Mouse (Mus musculus): ENCODE results near the gene Gpr119. TPM values are rescaled to one million over a fixed set of nuclear protein-coding genes. Genes with fewer than 3 reads are reported as not detected.

The Gpr119 gene
- 2.3 TPM for polyA plus RNA-seq (2014; fragmentation: Illumina TruSeq; extraction: RNeasy Lipid Tissue Mini Kit (QIAGEN cat#74804); ENCODE audit: low read depth, low replicate concordance)

DNA sequence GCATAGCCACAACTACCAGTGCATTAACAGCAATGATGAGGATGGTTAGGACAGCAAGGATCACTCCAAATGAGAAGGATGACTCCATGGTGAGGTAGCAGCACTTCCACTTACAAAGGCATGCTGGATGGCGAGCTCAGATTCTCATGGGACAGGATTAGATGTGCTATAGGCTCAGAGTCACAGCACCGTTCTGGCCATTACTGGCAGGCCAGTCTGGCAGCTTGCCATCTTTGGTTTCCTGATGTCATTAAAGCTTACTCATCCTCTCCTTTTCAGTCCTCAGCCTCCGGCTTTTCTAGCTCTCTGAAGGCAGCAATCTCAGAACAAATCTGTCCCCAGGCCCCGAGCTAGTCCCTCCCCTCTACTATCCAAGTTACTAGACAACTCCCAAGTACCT, at the start of gene Gpr119:
TSS of gene Gpr119 (minus strand) at position 308 of the 400 bp plus-strand sequence.

DNA sequence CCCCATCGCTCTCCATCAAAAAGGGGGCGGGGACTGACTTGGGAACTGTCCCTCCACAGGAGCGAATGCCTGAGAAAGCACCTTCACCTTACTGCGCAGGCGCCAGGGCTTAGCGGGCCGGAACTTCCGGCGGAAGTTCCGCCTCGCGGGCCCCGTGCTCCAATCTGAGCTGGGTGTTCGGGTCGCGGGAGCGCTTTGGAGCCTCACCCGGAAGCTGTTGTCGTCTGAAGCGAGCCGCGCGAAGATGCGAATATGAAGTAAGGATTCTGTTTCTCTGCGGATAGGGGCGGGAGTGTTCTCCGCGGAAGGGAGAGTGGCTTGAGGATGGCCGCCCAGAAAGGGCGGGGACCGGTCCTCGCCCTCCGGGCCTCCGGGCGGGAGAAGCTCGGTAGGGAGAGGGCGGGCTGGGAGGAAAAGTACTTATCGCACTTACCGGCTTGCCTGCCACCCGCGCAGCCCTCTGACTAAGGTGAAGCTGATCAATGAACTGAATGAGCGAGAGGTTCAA, 20.6 kb upstream of the Gpr119 start, which contains the start of gene Rbmx2:
TSS of gene Rbmx2 (plus strand) at position 141 of the 508 bp plus-strand sequence.

DNA sequence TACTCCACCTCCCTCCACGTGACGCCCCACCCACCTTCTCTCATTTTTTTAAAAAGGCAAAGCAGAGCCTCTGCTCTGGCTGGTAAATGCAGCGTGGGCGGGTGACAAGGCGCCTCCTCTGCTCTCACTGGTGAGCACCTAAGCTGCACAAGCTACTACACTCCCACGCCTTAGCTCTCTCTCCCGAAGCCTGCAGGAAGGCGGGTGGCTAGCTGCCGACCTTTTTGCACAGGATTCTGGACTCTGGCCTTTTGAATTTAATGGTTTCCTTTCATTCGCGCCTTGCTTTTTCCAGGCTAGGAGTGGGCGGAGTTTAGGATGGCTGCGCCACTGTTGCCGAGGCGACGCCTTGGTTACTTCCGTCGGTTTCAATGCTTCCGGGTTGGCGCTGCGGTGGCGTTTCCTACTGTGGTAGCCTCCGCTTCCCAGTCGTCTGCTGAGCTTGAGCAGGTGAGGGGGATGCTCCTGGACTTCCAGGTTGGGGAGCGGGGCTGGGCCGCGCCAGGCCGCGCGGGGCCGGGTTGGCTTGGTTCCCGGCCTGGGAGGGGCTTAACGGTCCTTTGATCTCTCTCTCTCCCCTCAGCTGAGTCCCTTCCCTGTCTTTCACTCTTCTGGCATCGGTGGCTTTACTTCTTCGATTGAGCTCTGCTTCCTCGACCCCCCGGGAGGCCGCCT, 50.8 kb downstream of the Gpr119 start, which contains the start of gene Slc25a14:
TSS of gene Slc25a14 (plus strand) at position 35 of the 675 bp plus-strand sequence.

Other genes with a start within 250 kb of the Gpr119 start
- 32.9 TPM for gene Elf4, start 211.3 kb downstream of the Gpr119 start, polyA plus RNA-seq (2014; fragmentation: Illumina TruSeq; extraction: RNeasy Lipid Tissue Mini Kit (QIAGEN cat#74804); ENCODE audit: low read depth, low replicate concordance)
- 74.9 TPM for gene Aifm1, start 160.9 kb downstream of the Gpr119 start, polyA plus RNA-seq (2014; fragmentation: Illumina TruSeq; extraction: RNeasy Lipid Tissue Mini Kit (QIAGEN cat#74804); ENCODE audit: low read depth, low replicate concordance)
- gene Rab33a, start 155.2 kb downstream of the Gpr119 start, polyA plus RNA-seq (2014; fragmentation: Illumina TruSeq; extraction: RNeasy Lipid Tissue Mini Kit (QIAGEN cat#74804); ENCODE audit: low read depth, low replicate concordance), result 0.91 TPM
- gene Zfp280c, start 80.0 kb downstream of the Gpr119 start, polyA plus RNA-seq (2014; fragmentation: Illumina TruSeq; extraction: RNeasy Lipid Tissue Mini Kit (QIAGEN cat#74804); ENCODE audit: low read depth, low replicate concordance), result 33.6 TPM
- 16.5 TPM for gene Slc25a14, start 51.1 kb downstream of the Gpr119 start, polyA plus RNA-seq (2014; fragmentation: Illumina TruSeq; extraction: RNeasy Lipid Tissue Mini Kit (QIAGEN cat#74804); ENCODE audit: low read depth, low replicate concordance)
- 6.1 TPM for gene Rbmx2, start 20.5 kb upstream of the Gpr119 start, polyA plus RNA-seq (2014; fragmentation: Illumina TruSeq; extraction: RNeasy Lipid Tissue Mini Kit (QIAGEN cat#74804); ENCODE audit: low read depth, low replicate concordance)
- gene Gm595, start 203.2 kb upstream of the Gpr119 start, polyA plus RNA-seq (2014; fragmentation: Illumina TruSeq; extraction: RNeasy Lipid Tissue Mini Kit (QIAGEN cat#74804); ENCODE audit: low read depth, low replicate concordance), result not detected